Mouse (Mus musculus) lung, embryonic 16.5 days (tissue): ENCODE measurements around the gene Ier5l. TPM values are rescaled to one million over a fixed set of nuclear protein-coding genes. Genes with fewer than 3 reads are reported as not detected.

Experiments used
- ATAC-seq: fragments of 200-750 bp; cut with Nextera tagmentation; 2 replicates; pipeline ENCODE4 v1.8.0; 2017; ENCODE audit warnings: low read depth, mild to moderate bottlenecking, moderate library complexity
- H3K27ac ChIP-seq: fragments of 300-500 bp; sonication (generic); 2 replicates; pipeline ENCODE4 v1.5.1; 2014; ENCODE audit warnings: mild to moderate bottlenecking, control low read depth, low read length
- H3K27me3 ChIP-seq: fragments of 300-500 bp; sonication (generic); 2 replicates; pipeline ENCODE4 v1.6.1; 2014; ENCODE audit warnings: low read depth, low read length, mixed read lengths; ENCODE audit not compliant: control insufficient read depth, insufficient read depth
- H3K36me3 ChIP-seq: fragments of 300-500 bp; sonication (generic); 2 replicates; pipeline ENCODE4 v1.6.1; 2014; ENCODE audit warnings: low read length; ENCODE audit not compliant: control insufficient read depth, insufficient read depth
- H3K4me1 ChIP-seq: fragments of 300-500 bp; sonication (generic); replicated peaks from 2 replicates; pipeline ENCODE4 v1.6.1; 2014; ENCODE audit warnings: low read length, mixed read lengths; ENCODE audit not compliant: control insufficient read depth, insufficient read depth
- H3K4me2 ChIP-seq: fragments of 300-500 bp; sonication (generic); 2 replicates; pipeline ENCODE4 v1.6.1; 2014; ENCODE audit warnings: low read depth, low read length, control low read depth
- H3K4me3 ChIP-seq: fragments of 300-500 bp; sonication (generic); 2 replicates; pipeline ENCODE4 v1.5.1; 2014; ENCODE audit warnings: mild to moderate bottlenecking, low read length, control low read depth
- H3K9ac ChIP-seq: fragments of 300-500 bp; sonication (generic); 2 replicates; pipeline ENCODE4 v1.6.1; 2014; ENCODE audit warnings: low read length, control low read depth
- H3K9me3 ChIP-seq: fragments of 300-500 bp; sonication (generic); 2 replicates; pipeline ENCODE4 v1.6.1; 2016; ENCODE audit warnings: low read length; ENCODE audit not compliant: control insufficient read depth
- WGBS: fragments of 180-500 bp; shearing (Covaris S2); extraction: QIAGEN DNeasy Blood & Tissue Kit; methylation state at CpG from one replicate; pipeline ENCODE4 v1.1.7; 2014; 5-methylcytosine and 5-hydroxymethylcytosine counted together
- polyA plus RNA-seq: library from polyadenylated mRNA; unstranded; fragments of >200 nt; fragmentation: Nextera tagmentation; extraction: Ambion mirVana; gene quantifications from 2 replicates; pipeline ENCODE4 v1.2.1, GENCODE M21; 2015

Ier5l gene
- polyA plus RNA-seq, 1 experiment from 2014 or later: 1.5 TPM

DNA sequence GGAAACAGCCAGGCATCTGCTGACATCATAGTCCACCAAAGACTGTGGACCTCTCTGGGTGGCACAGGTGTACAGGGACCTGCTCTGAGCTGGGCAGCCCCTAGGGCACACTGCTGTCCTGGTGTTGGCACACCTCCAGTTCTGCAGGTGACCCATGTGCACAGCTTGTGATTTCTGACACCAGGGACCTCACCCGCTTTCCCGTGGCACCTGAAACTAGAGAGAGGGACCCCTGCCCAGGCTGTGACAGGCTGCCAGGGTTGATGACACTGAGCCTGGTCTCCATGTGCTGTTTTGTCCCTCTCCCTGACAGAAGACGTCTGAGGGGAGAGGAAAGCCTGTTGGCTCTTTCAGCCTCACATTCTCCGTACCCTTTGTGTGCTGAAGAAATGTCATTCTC, 36.2 kb downstream of the Ier5l start:
- peaks cover 32% of the 10 kb centered on the region for H3K4me1 ChIP-seq
- H3K27ac ChIP-seq: no peak overlapping the region
- H3K9ac ChIP-seq: no peak overlapping the region
- H3K9me3 ChIP-seq: no peaks in the 10 kb centered on the region
- ATAC-seq: no peak
- H3K4me2 ChIP-seq: no peak overlapping the region
- H3K36me3 ChIP-seq: peaks cover 42% of the 10 kb centered on the region
- H3K27me3 ChIP-seq: no peaks in the 10 kb centered on the region
- H3K4me3 ChIP-seq: no peak overlapping the region
- WGBS: 89% methylated on average over 4 of the region's 4 CpGs

DNA sequence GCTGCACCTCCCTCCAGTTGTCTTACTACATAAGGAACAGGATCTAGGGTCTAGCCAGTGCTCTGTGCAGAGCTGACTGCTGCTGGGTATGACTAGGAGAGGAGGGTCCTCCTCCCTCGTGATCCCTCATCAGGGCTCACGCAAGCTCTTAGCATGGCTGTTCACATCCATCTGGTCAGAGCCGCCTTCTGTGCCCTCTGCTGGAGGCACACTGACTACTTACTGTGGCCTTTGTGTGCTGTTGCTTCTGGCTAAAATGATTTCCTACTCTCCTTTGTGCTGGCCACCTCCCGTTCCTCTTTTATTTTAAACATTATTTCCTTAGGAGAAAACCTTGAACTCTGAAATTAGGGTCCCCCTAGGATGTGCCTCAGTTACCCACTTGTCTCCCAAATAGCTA, 37.2 kb downstream of the Ier5l start:
- no peak overlapping the region for H3K4me3 ChIP-seq
- no peaks in the 10 kb centered on the region for H3K9me3 ChIP-seq
- no peak overlapping the region for H3K9ac ChIP-seq
- no peak for ATAC-seq
- H3K27ac ChIP-seq: no peak overlapping the region
- H3K27me3 ChIP-seq: no peaks in the 10 kb centered on the region
- peaks cover 48% of the 10 kb centered on the region for H3K36me3 ChIP-seq
- 74% methylated on average over 4 of the region's 4 CpGs for WGBS
- no peak overlapping the region for H3K4me2 ChIP-seq
- H3K4me1 ChIP-seq: peaks cover 23% of the 10 kb centered on the region

DNA sequence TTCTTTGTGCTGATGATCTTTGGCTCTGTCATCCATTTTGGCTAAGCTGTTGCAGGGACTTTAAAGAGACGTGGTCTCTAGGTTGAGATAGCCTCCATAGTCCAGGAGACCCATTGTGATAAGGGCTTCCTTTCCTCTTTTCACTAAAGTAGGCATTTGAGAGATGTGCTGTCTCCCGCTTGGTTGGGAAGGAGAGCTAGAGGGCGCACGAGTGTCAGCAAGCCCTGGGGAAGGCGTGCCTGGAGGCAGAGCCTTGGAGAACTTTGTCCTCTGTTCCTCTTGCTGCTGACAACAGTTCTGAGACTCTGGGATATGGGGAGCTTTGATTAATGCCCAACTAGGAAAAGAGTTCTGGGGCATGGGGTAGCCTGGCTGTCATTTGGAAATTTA, 37.9 kb downstream of the Ier5l start:
- no peak overlapping the region for H3K4me3 ChIP-seq
- H3K4me2 ChIP-seq: no peak overlapping the region
- no peak overlapping the region for H3K27ac ChIP-seq
- H3K9me3 ChIP-seq: no peaks in the 10 kb centered on the region
- H3K27me3 ChIP-seq: no peaks in the 10 kb centered on the region
- peaks cover 53% of the 10 kb centered on the region for H3K36me3 ChIP-seq
- no peak; the same call in 1 of the 2 replicates for ATAC-seq
- WGBS: 71% methylated on average over 5 of the region's 5 CpGs
- peaks cover 19% of the 10 kb centered on the region for H3K4me1 ChIP-seq
- H3K9ac ChIP-seq: no peak overlapping the region

DNA sequence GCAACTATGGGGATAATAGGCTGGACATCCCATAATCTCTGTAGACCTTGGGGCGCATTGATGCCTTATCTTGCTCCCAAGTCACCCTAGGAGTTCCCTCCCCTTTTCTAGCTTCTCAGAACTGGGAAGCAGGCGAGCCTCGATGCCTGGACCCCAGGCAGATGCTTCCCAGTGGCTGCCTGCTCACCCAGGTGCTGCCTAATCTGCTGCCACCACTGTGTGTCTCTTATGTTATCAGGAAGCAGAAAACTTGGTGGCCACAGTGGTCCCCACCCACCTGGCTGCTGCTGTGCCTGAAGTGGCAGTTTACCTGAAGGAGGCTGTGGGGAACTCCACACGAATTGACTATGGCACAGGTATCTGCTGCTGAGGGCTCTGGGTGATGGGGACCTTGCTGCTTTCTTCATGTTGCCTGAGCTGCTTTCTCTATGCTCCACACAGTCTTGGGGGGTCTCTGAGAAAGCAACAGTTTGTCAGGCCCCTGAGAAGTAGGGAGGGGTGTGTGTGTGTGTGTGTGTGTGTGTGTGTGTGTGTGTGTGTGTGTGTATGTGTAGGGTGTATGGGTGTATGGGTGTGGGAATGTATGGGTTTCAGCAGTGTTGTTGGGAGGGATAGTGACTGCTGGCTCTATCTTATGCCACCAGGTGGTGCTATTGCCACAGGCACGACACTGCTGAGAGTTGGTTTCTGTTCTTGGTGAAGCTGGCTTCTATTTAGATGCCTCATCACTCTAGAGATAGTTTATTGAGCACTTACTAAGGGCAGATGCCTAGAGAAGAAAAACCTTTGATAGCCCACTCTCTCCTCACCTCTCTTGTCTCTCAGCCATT, 38.5 kb downstream of the Ier5l start:
- no peak overlapping the region for H3K27ac ChIP-seq
- WGBS: 48% methylated on average over 5 of the region's 5 CpGs
- no peaks in the 10 kb centered on the region for H3K27me3 ChIP-seq
- H3K36me3 ChIP-seq: peaks cover 59% of the 10 kb centered on the region
- no peak overlapping the region for H3K4me3 ChIP-seq
- H3K4me1 ChIP-seq: peaks cover 13% of the 10 kb centered on the region
- ATAC-seq: peak; percentile 53
- H3K9me3 ChIP-seq: no peaks in the 10 kb centered on the region
- no peak overlapping the region for H3K9ac ChIP-seq
- no peak overlapping the region for H3K4me2 ChIP-seq

DNA sequence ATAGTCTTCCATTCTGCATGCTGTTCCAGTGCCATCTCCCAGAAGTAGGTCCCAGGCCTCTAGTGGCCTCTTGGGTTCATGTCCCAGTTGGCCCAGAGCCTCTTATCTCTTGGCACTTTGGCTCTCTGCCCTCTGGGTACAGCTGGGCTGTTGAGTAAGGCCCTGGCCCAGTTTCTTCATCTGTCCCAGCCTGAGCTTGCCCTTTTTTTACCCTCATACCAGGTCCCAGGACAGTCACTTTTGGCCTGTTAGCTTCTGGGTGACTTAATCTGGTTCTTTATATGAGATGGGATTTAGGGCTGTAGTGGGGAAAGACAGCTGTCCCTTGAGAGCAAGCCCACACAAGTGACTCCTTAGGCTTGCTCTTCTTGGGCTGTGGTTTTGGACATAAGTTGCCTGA, 44.9 kb downstream of the Ier5l start:
- no peak for ATAC-seq
- no peak overlapping the region for H3K9ac ChIP-seq
- H3K4me1 ChIP-seq: no peaks in the 10 kb centered on the region
- H3K4me2 ChIP-seq: no peak overlapping the region
- peaks cover 53% of the 10 kb centered on the region for H3K36me3 ChIP-seq
- no peak overlapping the region for H3K27ac ChIP-seq
- H3K9me3 ChIP-seq: no peaks in the 10 kb centered on the region
- no peak overlapping the region for H3K4me3 ChIP-seq
- no peaks in the 10 kb centered on the region for H3K27me3 ChIP-seq

Other genes with a start within 250 kb of the Ier5l start
- 41.9 and 42.0 TPM in 2 replicates for gene Lrrc8a, start 236.5 kb downstream of the Ier5l start, polyA plus RNA-seq
- gene Gm28035, start 233.7 kb downstream of the Ier5l start, polyA plus RNA-seq: 0.16 and 0.18 TPM in 2 replicates
- gene Phyhd1, start 208.0 kb downstream of the Ier5l start, polyA plus RNA-seq: 7.4 and 8.2 TPM in 2 replicates
- not detected in 2 replicates for gene Gm28038, start 193.2 kb downstream of the Ier5l start, polyA plus RNA-seq
- gene Dolk, start 187.9 kb downstream of the Ier5l start, polyA plus RNA-seq: 30.3 and 31.4 TPM in 2 replicates
- gene Nup188, start 187.8 kb downstream of the Ier5l start, polyA plus RNA-seq: 30.5 and 33.6 TPM in 2 replicates
- gene Sh3glb2, start 114.9 kb downstream of the Ier5l start, polyA plus RNA-seq: 81.5 and 83.9 TPM in 2 replicates
- gene Miga2, start 110.0 kb downstream of the Ier5l start, polyA plus RNA-seq: 23.4 and 24.8 TPM in 2 replicates
- gene Dolpp1, start 82.0 kb downstream of the Ier5l start, polyA plus RNA-seq: 49.6 and 52.6 TPM in 2 replicates
- gene Crat, start 58.4 kb downstream of the Ier5l start, polyA plus RNA-seq: 39.3 and 42.4 TPM in 2 replicates
- 163 TPM in 2 replicates for gene Ptpa, start 58.2 kb downstream of the Ier5l start, polyA plus RNA-seq
- gene Cstad, start 120.8 kb upstream of the Ier5l start, polyA plus RNA-seq: 0.69 and 1.6 TPM in 2 replicates